Mouse (Mus musculus) intestine, postnatal 0 days (tissue): ENCODE data around the gene Slc25a54. TPM values are rescaled to one million over a fixed set of nuclear protein-coding genes. Genes with fewer than 3 reads are reported as not detected.

Experiments
- ATAC-seq: fragments of 200-750 bp; cut with Nextera tagmentation; 2 replicates; pipeline ENCODE4 v1.8.0; 2017; ENCODE audit warnings: mild to moderate bottlenecking, moderate TSS enrichment, moderate library complexity
- H3K27ac ChIP-seq: fragments of 300-500 bp; sonication (generic); 2 replicates; pipeline ENCODE4 v1.5.1; 2014; ENCODE audit warnings: mild to moderate bottlenecking, low read depth, low read length, moderate library complexity
- H3K27me3 ChIP-seq: fragments of 300-500 bp; sonication (generic); replicated peaks from 2 replicates; pipeline ENCODE4 v1.6.1; 2014; ENCODE audit warnings: low read length, mixed read lengths; ENCODE audit not compliant: control insufficient read depth, insufficient read depth
- H3K36me3 ChIP-seq: fragments of 300-500 bp; sonication (generic); 2 replicates; pipeline ENCODE4 v1.6.1; 2014; ENCODE audit warnings: mild to moderate bottlenecking, moderate library complexity; ENCODE audit not compliant: control insufficient read depth, insufficient read depth
- H3K4me1 ChIP-seq: fragments of 300-500 bp; sonication (generic); replicated peaks from 2 replicates; pipeline ENCODE4 v1.6.1; 2014; ENCODE audit warnings: antibody characterized with exemption, low read length, mixed read lengths; ENCODE audit not compliant: control insufficient read depth, insufficient read depth
- H3K4me2 ChIP-seq: fragments of 300-500 bp; sonication (generic); replicated peaks from 2 replicates; pipeline ENCODE4 v1.6.1; 2014; ENCODE audit warnings: low read depth, mild to moderate bottlenecking, moderate library complexity
- H3K4me3 ChIP-seq: fragments of 300-500 bp; sonication (generic); 2 replicates; pipeline ENCODE4 v1.5.1; 2014; ENCODE audit warnings: low read depth, low read length
- H3K9ac ChIP-seq: fragments of 300-500 bp; sonication (generic); 2 replicates; pipeline ENCODE4 v1.6.1; 2014; ENCODE audit warnings: mild to moderate bottlenecking, low read depth, low read length
- H3K9me3 ChIP-seq: fragments of 300-500 bp; sonication (generic); 2 replicates; pipeline ENCODE4 v1.6.1; 2016; ENCODE audit warnings: mixed run types; ENCODE audit not compliant: control insufficient read depth
- CTCF ChIP-seq: sonication (generic); IDR thresholded peaks from 2 replicates; pipeline ENCODE4 v1.5.1; 2016; ENCODE audit warnings: low read depth, mild to moderate bottlenecking, control low read depth, antibody characterized with exemption, moderate library complexity
- WGBS: fragments of 180-500 bp; shearing (Covaris S2); extraction: QIAGEN DNeasy Blood & Tissue Kit; methylation state at CpG from one replicate; pipeline ENCODE4 v1.1.7; 2014; 5-methylcytosine and 5-hydroxymethylcytosine counted together
- microRNA-seq: library from miRNA; unstranded; fragments of <30 nt; microRNA quantifications from one replicate; pipeline ENCODE4, GENCODE M21; 2016
- polyA plus RNA-seq: library from polyadenylated mRNA; unstranded; fragments of >200 nt; fragmentation: Nextera tagmentation; extraction: Ambion mirVana; gene quantifications from 2 replicates; pipeline ENCODE4 v1.2.1, GENCODE M21; 2015

Slc25a54 gene
- polyA plus RNA-seq, 1 experiment from 2014 or later, result not detected

DNA sequence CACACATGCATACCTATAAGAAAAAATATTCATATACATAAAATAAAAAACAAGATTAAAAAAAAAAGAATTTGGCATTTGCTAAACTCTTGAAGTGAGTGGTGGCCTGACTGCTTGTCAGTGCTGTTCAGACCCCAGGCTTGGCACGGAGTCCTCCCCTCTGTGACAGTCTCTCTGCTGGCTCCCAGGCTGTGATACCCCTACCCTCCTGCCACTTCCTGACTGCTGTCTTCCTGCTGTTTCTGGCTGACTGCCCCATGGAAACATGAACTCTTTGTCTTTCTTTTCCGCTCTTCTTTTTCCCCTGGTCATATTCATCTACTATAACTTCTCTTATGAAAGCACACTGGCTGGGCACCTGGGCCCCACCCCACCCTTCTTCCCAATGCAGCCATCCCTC is 83.8 kb downstream of the Slc25a54 start:
- Histone ChIP-seq H3K27me3 (no peaks in the 10 kb centered on the region), H3K27ac (no peak overlapping the region), H3K36me3 (peaks cover 43% of the 10 kb centered on the region), H3K4me1 (no peaks in the 10 kb centered on the region), H3K4me2 (no peak overlapping the region), H3K4me3 (no peak overlapping the region), H3K9me3 (no peaks in the 10 kb centered on the region), H3K9ac (no peak overlapping the region; the same call in 1 of the 2 replicates)
- no peak for ATAC-seq
- WGBS, result 92% methylated on average over 2 of the region's 2 CpGs
- no peak for TF ChIP-seq CTCF

DNA sequence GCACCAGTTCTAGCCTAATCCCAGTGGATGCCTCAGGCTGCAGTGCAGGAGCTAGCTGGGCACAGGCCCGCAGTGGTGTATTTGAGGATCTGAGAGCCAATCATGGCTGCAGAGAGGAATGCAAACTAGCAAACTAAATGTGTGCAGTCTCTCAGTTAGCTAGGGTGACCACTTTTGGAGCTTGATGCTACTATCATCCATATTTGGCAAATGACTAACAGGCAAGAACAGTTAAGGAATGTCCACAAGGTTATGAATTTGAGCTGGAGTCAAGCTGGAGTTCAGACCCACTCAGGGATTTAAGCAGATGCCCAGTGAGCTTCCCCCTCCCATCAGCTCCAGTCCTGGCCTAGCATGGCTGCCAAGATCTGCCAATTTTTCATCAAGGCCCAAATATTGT is 84.4 kb downstream of the Slc25a54 start:
- no peak overlapping the region for H3K4me2 ChIP-seq
- H3K9ac ChIP-seq, result no peak overlapping the region; the same call in 1 of the 2 replicates
- no peak overlapping the region for H3K27ac ChIP-seq
- WGBS, result 83% methylated on average over 1 of the region's 1 CpGs
- no peak for ATAC-seq
- no peaks in the 10 kb centered on the region for H3K27me3 ChIP-seq
- no peak overlapping the region for H3K4me3 ChIP-seq
- H3K36me3 ChIP-seq, result peaks cover 38% of the 10 kb centered on the region
- no peaks in the 10 kb centered on the region for H3K4me1 ChIP-seq
- H3K9me3 ChIP-seq, result no peaks in the 10 kb centered on the region
- TF ChIP-seq CTCF, result no peak

DNA sequence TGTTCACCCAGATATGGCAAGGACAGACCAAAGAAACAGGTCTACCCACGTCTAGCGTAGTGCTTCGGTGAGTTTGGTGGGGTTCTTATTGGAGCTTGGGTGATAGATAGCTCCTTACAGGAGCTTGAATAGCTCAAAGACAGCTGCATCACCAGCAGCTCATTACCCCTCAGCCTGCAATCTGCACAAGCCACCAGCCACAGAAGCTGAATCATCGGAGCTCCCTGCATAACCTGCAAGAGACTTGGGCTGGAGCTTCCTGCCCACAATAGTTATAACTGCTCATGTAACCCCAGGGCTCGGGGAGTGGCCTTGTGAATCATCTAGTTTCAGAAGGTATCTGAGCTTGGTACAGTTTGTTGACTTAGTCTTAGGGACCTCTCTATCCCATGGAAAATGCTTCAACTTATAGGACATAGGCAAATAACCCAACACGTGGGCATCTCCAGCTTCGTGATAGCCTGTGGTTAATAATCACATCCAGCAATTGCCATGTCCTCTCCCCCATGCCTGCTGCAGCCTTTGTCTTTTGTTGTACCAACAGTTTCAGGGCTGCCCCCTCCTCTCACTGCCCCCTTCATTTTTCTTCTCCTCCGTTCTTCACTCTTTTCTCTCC is 85.1 kb downstream of the Slc25a54 start:
- Histone ChIP-seq H3K27ac (no peak overlapping the region), H3K4me2 (no peak overlapping the region), H3K4me3 (no peak overlapping the region), H3K4me1 (no peaks in the 10 kb centered on the region), H3K9me3 (no peaks in the 10 kb centered on the region), H3K9ac (no peak overlapping the region), H3K36me3 (peaks cover 34% of the 10 kb centered on the region), H3K27me3 (no peaks in the 10 kb centered on the region)
- WGBS, result 74% methylated on average over 8 of the region's 8 CpGs
- no peak for ATAC-seq
- TF ChIP-seq CTCF, result no peak

Small RNA genes lying within 50 kb of the gene (microRNA-seq; reads per million reads assigned to microRNA genes)
- gene Gm44384, result not detected

Other genes with a start within 250 kb of the Slc25a54 start
- 40.5 and 48.6 TPM in 2 replicates for gene Stxbp3, start 239.9 kb upstream of the Slc25a54 start, polyA plus RNA-seq
- 0.05 TPM in 1 of 2 replicates, not detected in the other for gene Fndc7, start 190.5 kb upstream of the Slc25a54 start, polyA plus RNA-seq
- 29.5 and 38.0 TPM in 2 replicates for gene Prpf38b, start 168.7 kb upstream of the Slc25a54 start, polyA plus RNA-seq
- 0.29 and 0.38 TPM in 2 replicates for gene Henmt1, start 140.6 kb upstream of the Slc25a54 start, polyA plus RNA-seq
- not detected in 2 replicates for gene Gm9857, start 140.0 kb upstream of the Slc25a54 start, polyA plus RNA-seq
- 7.9 and 8.2 TPM in 2 replicates for gene Fam102b, start 52.9 kb upstream of the Slc25a54 start, polyA plus RNA-seq
- gene Slc25a24, start 42.7 kb downstream of the Slc25a54 start, polyA plus RNA-seq, result 18.7 and 20.9 TPM in 2 replicates